Mouse (Mus musculus) lung, postnatal 0 days (tissue): ENCODE measurements around the gene Ahnak2. TPM values are rescaled to one million over a fixed set of nuclear protein-coding genes. Genes with fewer than 3 reads are reported as not detected.

ENCODE experiments used
- ATAC-seq: fragments of 200-750 bp; cut with Nextera tagmentation; 2 replicates; pipeline ENCODE4 v1.8.0; 2017; ENCODE audit warnings: moderate library complexity
- DNase-seq: peaks from one replicate; pipeline ENCODE4 v3.0.0-alpha.2; 2016; ENCODE audit warnings: low spot score
- H3K27ac ChIP-seq: fragments of 300-500 bp; sonication (generic); 2 replicates; pipeline ENCODE4 v1.5.1; 2014; ENCODE audit warnings: antibody characterized with exemption, mild to moderate bottlenecking, low read length, mixed read lengths
- H3K27me3 ChIP-seq: fragments of 300-500 bp; sonication (generic); replicated peaks from 2 replicates; pipeline ENCODE4 v1.6.1; 2014; ENCODE audit warnings: low read length, mixed read lengths; ENCODE audit not compliant: insufficient read depth
- H3K36me3 ChIP-seq: fragments of 300-500 bp; sonication (generic); 2 replicates; pipeline ENCODE4 v1.6.1; 2014; ENCODE audit warnings: low read length, mixed read lengths; ENCODE audit not compliant: insufficient read depth
- H3K4me1 ChIP-seq: fragments of 300-500 bp; sonication (generic); 2 replicates; pipeline ENCODE4 v1.6.1; 2014; ENCODE audit warnings: antibody characterized with exemption, low read depth, low read length, mixed read lengths; ENCODE audit not compliant: insufficient read depth
- H3K4me2 ChIP-seq: fragments of 300-500 bp; sonication (generic); replicated peaks from 2 replicates; pipeline ENCODE4 v1.6.1; 2014; ENCODE audit warnings: low read depth, mild to moderate bottlenecking, low read length, moderate library complexity, mixed read lengths
- H3K4me3 ChIP-seq: fragments of 300-500 bp; sonication (generic); 2 replicates; pipeline ENCODE4 v1.5.1; 2014; ENCODE audit warnings: low read depth, low read length
- H3K9ac ChIP-seq: fragments of 300-500 bp; sonication (generic); replicated peaks from 2 replicates; pipeline ENCODE4 v1.6.1; 2014; ENCODE audit warnings: low read depth, mild to moderate bottlenecking
- H3K9me3 ChIP-seq: fragments of 300-500 bp; sonication (generic); 2 replicates; pipeline ENCODE4 v1.6.1; 2016; ENCODE audit warnings: low read length, mixed read lengths
- CTCF ChIP-seq: IDR thresholded peaks from 2 replicates; pipeline ENCODE4 v1.5.1; 2016; ENCODE audit warnings: antibody characterized with exemption, mild to moderate bottlenecking
- EP300 ChIP-seq: IDR thresholded peaks from 2 replicates; pipeline ENCODE4 v1.6.1; 2016; ENCODE audit warnings: antibody characterized with exemption, mild to moderate bottlenecking, control low read depth
- WGBS: fragments of 180-500 bp; shearing (Covaris S2); extraction: QIAGEN DNeasy Blood & Tissue Kit; methylation state at CpG from one replicate; pipeline ENCODE4 v1.1.7; 2014; 5-methylcytosine and 5-hydroxymethylcytosine counted together
- polyA plus RNA-seq: library from polyadenylated mRNA; unstranded; fragments of >200 nt; fragmentation: Nextera tagmentation; extraction: Ambion mirVana; gene quantifications from 2 replicates; pipeline ENCODE4 v1.2.1, GENCODE M21; 2015

The Ahnak2 gene
- polyA plus RNA-seq, 1 experiment from 2014 or later: 4.9 TPM

- Histone ChIP-seq H3K9me3 (no peaks in the 10 kb centered on the region), H3K27ac (peak overlapping the region; percentile 73), H3K4me1 (peaks cover 28% of the 10 kb centered on the region; the same call in 1 of the 2 replicates), H3K36me3 (no peaks in the 10 kb centered on the region), H3K4me2 (peak overlapping the region; percentile 22; the same call in 1 of the 2 replicates), H3K4me3 (no peak overlapping the region), H3K27me3 (0 out of 2 replicates have a peak, but pooled peaks cover 1% of the 10 kb centered on the region), H3K9ac (no peak overlapping the region)
- ATAC-seq: peak; percentile 59
- WGBS: 33% methylated on average over 18 of the region's 18 CpGs
- DNase-seq: peak; percentile 77
- no peak for TF ChIP-seq CTCF
- no peak for TF ChIP-seq EP300
Measured at GRCm38 (mm10) chr12:112795466-112796104, 6.9 kb downstream of the Ahnak2 start.

GRCm38 (mm10) chr12:112794998-112795397 lies 7.5 kb downstream of the Ahnak2 start:
- 89% methylated on average over 5 of the region's 5 CpGs for whole genome bisulfite sequencing

GRCm38 (mm10) chr12:112794356-112794816 lies 8.1 kb downstream of the Ahnak2 start:
- H3K9ac ChIP-seq: no peak overlapping the region
- ATAC-seq (no peak), DNase-seq (no peak)
- peak overlapping the region; percentile 71 for H3K27ac ChIP-seq
- TF ChIP-seq CTCF (no peak), EP300 (no peak)
- 8% methylated on average over 7 of the region's 7 CpGs for WGBS
- no peak overlapping the region for H3K4me3 ChIP-seq
- no peaks in the 10 kb centered on the region for H3K27me3 ChIP-seq
- H3K36me3 ChIP-seq: no peaks in the 10 kb centered on the region
- peak overlapping the region; percentile 22; the same call in 1 of the 2 replicates for H3K4me2 ChIP-seq
- no peaks in the 10 kb centered on the region for H3K9me3 ChIP-seq
- H3K4me1 ChIP-seq: peaks cover 28% of the 10 kb centered on the region; the same call in 1 of the 2 replicates

More at GRCm38 (mm10) chr12:112794998-112795397, 7.5 kb downstream of the Ahnak2 start:
- H3K4me1 ChIP-seq: peaks cover 28% of the 10 kb centered on the region; the same call in 1 of the 2 replicates
- no peaks in the 10 kb centered on the region for H3K36me3 ChIP-seq
- ATAC-seq (no peak), DNase-seq (no peak)
- H3K9ac ChIP-seq: no peak overlapping the region
- no peaks in the 10 kb centered on the region for H3K27me3 ChIP-seq
- H3K9me3 ChIP-seq: no peaks in the 10 kb centered on the region
- no peak overlapping the region for H3K4me3 ChIP-seq
- H3K27ac ChIP-seq: peak overlapping the region; percentile 73
- TF ChIP-seq CTCF: no peak
- no peak for TF ChIP-seq EP300
- H3K4me2 ChIP-seq: 0 out of 2 replicates have a peak overlapping the region, but pooled peaks have one; percentile 22

- Histone ChIP-seq H3K9ac (no peak overlapping the region), H3K4me1 (peaks cover 28% of the 10 kb centered on the region; the same call in 1 of the 2 replicates), H3K27me3 (no peaks in the 10 kb centered on the region), H3K27ac (peak overlapping the region; percentile 71), H3K4me2 (peak overlapping the region; percentile 22; the same call in 1 of the 2 replicates), H3K9me3 (no peaks in the 10 kb centered on the region), H3K4me3 (no peak overlapping the region), H3K36me3 (no peaks in the 10 kb centered on the region)
- ATAC-seq: peak; percentile 56
- DNase-seq: peak; percentile 84
- no peak for TF ChIP-seq CTCF
- peak; percentile 47; the same call in 1 of the 2 replicates for TF ChIP-seq EP300
- 60% methylated on average over 13 of the region's 13 CpGs for WGBS
Measured at GRCm38 (mm10) chr12:112793601-112794355, 8.7 kb downstream of the Ahnak2 start.

GRCm38 (mm10) chr12:112791026-112791425 lies 11.4 kb downstream of the Ahnak2 start:
- H3K27me3 ChIP-seq: no peaks in the 10 kb centered on the region
- H3K36me3 ChIP-seq: no peaks in the 10 kb centered on the region
- H3K4me2 ChIP-seq: no peak overlapping the region
- TF ChIP-seq CTCF (no peak), EP300 (no peak)
- H3K27ac ChIP-seq: no peak overlapping the region
- no peaks in the 10 kb centered on the region for H3K9me3 ChIP-seq
- H3K4me3 ChIP-seq: no peak overlapping the region
- peaks cover 12% of the 10 kb centered on the region; the same call in 1 of the 2 replicates for H3K4me1 ChIP-seq
- DNase-seq (no peak), ATAC-seq (no peak)
- no peak overlapping the region for H3K9ac ChIP-seq
- 56% methylated on average over 8 of the region's 8 CpGs for WGBS

GRCm38 (mm10) chr12:112774481-112774880 lies 28.0 kb downstream of the Ahnak2 start:
- ATAC-seq: no peak

More at GRCm38 (mm10) chr12:112774481-112774880, 28.0 kb downstream of the Ahnak2 start:
- Histone ChIP-seq H3K27me3 (no peaks in the 10 kb centered on the region), H3K9ac (no peak overlapping the region), H3K36me3 (no peaks in the 10 kb centered on the region), H3K4me3 (no peak overlapping the region), H3K9me3 (no peaks in the 10 kb centered on the region), H3K27ac (no peak overlapping the region), H3K4me2 (no peak overlapping the region), H3K4me1 (no peaks in the 10 kb centered on the region)
- 89% methylated on average over 10 of the region's 10 CpGs for WGBS
- no peak for DNase-seq
- no peak for TF ChIP-seq CTCF
- TF ChIP-seq EP300: no peak
